Mouse (Mus musculus): ENCODE measurements around the gene Ptpn20.

GRCm38 (mm10) chr14:33549856-33550255, 39.2 kb upstream of the Ptpn20 start:
- no peak for TF ChIP-seq CTCF (IDR thresholded peaks at IDR 0.05; ENCODE audit: control insufficient read depth, insufficient read depth, insufficient replicate concordance, low read depth, low read length)
- no peak for TF ChIP-seq POLR2A (IDR thresholded peaks at IDR 0.05; ENCODE audit: control insufficient read depth, low read depth, low read length)
